Mouse (Mus musculus): ENCODE results near the gene Ccdc78. TPM values are rescaled to one million over a fixed set of nuclear protein-coding genes. Genes with fewer than 3 reads are reported as not detected.

Ccdc78 gene
- polyA plus RNA-seq, 1 experiment from 2014 or later: not detected

DNA sequence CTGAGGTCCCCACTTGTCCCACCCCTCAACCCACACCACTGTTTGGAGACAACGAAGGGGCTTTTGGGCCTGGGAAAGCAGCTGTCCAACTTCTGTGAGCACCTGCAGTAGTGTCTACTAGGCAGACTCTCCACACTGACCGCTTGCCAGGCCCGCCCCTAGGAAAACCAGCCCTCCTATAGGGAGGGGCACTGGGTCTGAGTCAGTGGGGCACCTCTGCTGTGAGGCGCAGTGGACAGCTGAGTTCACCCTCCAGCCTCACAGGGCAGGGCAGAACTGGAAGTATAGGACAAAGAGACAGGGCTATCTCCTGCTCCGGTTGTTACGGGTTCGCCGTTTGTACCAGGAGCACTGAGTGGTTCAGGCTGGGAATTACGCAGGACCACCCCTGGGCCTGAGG, 32.1 kb upstream of the Ccdc78 start, which contains the start of gene Msln:
Msln (minus strand) TSS at position 138 of the 400 bp plus-strand sequence.
- no peaks in the 10 kb centered on the region for H3K9me3 ChIP-seq (ENCODE audit: control insufficient read depth, low read length)
- no peak within 1 kb of the TSS for H3K4me2 ChIP-seq (ENCODE audit: low read length)
- no peak within 1 kb of the TSS for H3K27ac ChIP-seq (replicated peaks in 1 of 2; ENCODE audit: control insufficient read depth in 1 of 2, insufficient read depth in 1 of 2, low read depth in 2 of 2, low read length in 2 of 2)
- H3K4me1 ChIP-seq (ENCODE audit: control insufficient read depth in 2 of 2, insufficient read depth in 2 of 2, low read length in 2 of 2): peaks cover 7 to 8% of the 10 kb centered on the region in 2 experiments; a peak in 3 of 4 replicates
- no peak for ATAC-seq (ENCODE audit: insufficient number of reproducible peaks, insufficient read depth, low FRiP score, low read depth)
- no peaks in the 10 kb centered on the region for H3K36me3 ChIP-seq (ENCODE audit: control insufficient read depth, insufficient read depth, low read length)
- WGBS: 77% methylated on average over 9 of the region's 9 CpGs
- no peaks in the 10 kb centered on the region for H3K27me3 ChIP-seq (ENCODE audit: control insufficient read depth, insufficient read depth, low read length)
- H3K9ac ChIP-seq (ENCODE audit: low read length): no peak within 1 kb of the TSS
- H3K4me3 ChIP-seq (ENCODE audit: control insufficient read depth in 1 of 2, insufficient read depth in 1 of 2, low read depth in 1 of 2, low read length in 2 of 2): no peak within 1 kb of the TSS

- Histone ChIP-seq H3K36me3 (ENCODE audit: control insufficient read depth, insufficient read depth, low read length) (no peaks in the 10 kb centered on the region), H3K27ac (replicated peaks in 1 of 2; ENCODE audit: control insufficient read depth in 1 of 2, insufficient read depth in 1 of 2, low read depth in 2 of 2, low read length in 2 of 2) (no peak overlapping the region), H3K9me3 (ENCODE audit: control insufficient read depth, low read length) (no peaks in the 10 kb centered on the region), H3K4me1 (ENCODE audit: control insufficient read depth in 2 of 2, insufficient read depth in 2 of 2, low read length in 2 of 2) (peaks cover 7 to 8% of the 10 kb centered on the region in 2 experiments; a peak in 3 of 4 replicates), H3K27me3 (ENCODE audit: control insufficient read depth, insufficient read depth, low read length) (no peaks in the 10 kb centered on the region), H3K4me2 (ENCODE audit: low read length) (no peak overlapping the region), H3K4me3 (ENCODE audit: control insufficient read depth in 1 of 2, insufficient read depth in 1 of 2, low read depth in 1 of 2, low read length in 2 of 2) (no peak overlapping the region), H3K9ac (ENCODE audit: low read length) (no peak overlapping the region)
- WGBS: 82% methylated on average over 4 of the region's 4 CpGs
- no peak for ATAC-seq (ENCODE audit: insufficient number of reproducible peaks, insufficient read depth, low FRiP score, low read depth)
These were observed 31.3 kb upstream of the Ccdc78 start for GRCm38 (mm10) chr17:25755086-25755485.

- no peaks in the 10 kb centered on the region for H3K9me3 ChIP-seq (ENCODE audit: control insufficient read depth, low read length)
- no peak overlapping the region for H3K4me3 ChIP-seq (ENCODE audit: control insufficient read depth in 1 of 2, insufficient read depth in 1 of 2, low read depth in 1 of 2, low read length in 2 of 2)
- H3K9ac ChIP-seq (ENCODE audit: low read length): no peak overlapping the region
- no peaks in the 10 kb centered on the region for H3K36me3 ChIP-seq (ENCODE audit: control insufficient read depth, insufficient read depth, low read length)
- WGBS: 30% methylated on average over 4 of the region's 4 CpGs
- H3K4me2 ChIP-seq (ENCODE audit: low read length): no peak overlapping the region
- peak overlapping the region in 1 of 2 experiments; percentile 32; a peak in 1 of 4 replicates for H3K27ac ChIP-seq (replicated peaks in 1 of 2; ENCODE audit: control insufficient read depth in 1 of 2, insufficient read depth in 1 of 2, low read depth in 2 of 2, low read length in 2 of 2)
- H3K4me1 ChIP-seq (ENCODE audit: control insufficient read depth in 2 of 2, insufficient read depth in 2 of 2, low read length in 2 of 2): peaks cover 7 to 8% of the 10 kb centered on the region in 2 experiments; a peak in 3 of 4 replicates
- no peaks in the 10 kb centered on the region for H3K27me3 ChIP-seq (ENCODE audit: control insufficient read depth, insufficient read depth, low read length)
- ATAC-seq (ENCODE audit: insufficient number of reproducible peaks, insufficient read depth, low FRiP score, low read depth): no peak
These were observed 30.6 kb upstream of the Ccdc78 start for GRCm38 (mm10) chr17:25755627-25756377.

GRCm38 (mm10) chr17:25756378-25757242, 29.8 kb upstream of the Ccdc78 start:
- no peaks in the 10 kb centered on the region for H3K27me3 ChIP-seq (ENCODE audit: control insufficient read depth, insufficient read depth, low read length)
- no peak overlapping the region for H3K4me3 ChIP-seq (ENCODE audit: control insufficient read depth in 1 of 2, insufficient read depth in 1 of 2, low read depth in 1 of 2, low read length in 2 of 2)
- H3K9ac ChIP-seq (ENCODE audit: low read length): no peak overlapping the region
- no peaks in the 10 kb centered on the region for H3K9me3 ChIP-seq (ENCODE audit: control insufficient read depth, low read length)
- no peak overlapping the region for H3K4me2 ChIP-seq (ENCODE audit: low read length)
- 63% methylated on average over 9 of the region's 9 CpGs for WGBS
- no peaks in the 10 kb centered on the region for H3K36me3 ChIP-seq (ENCODE audit: control insufficient read depth, insufficient read depth, low read length)
- peaks cover 2 to 3% of the 10 kb centered on the region in 2 experiments; a peak in 2 of 4 replicates for H3K4me1 ChIP-seq (ENCODE audit: control insufficient read depth in 2 of 2, insufficient read depth in 2 of 2, low read length in 2 of 2)
- peak overlapping the region in 1 of 2 experiments; percentile 32; a peak in 1 of 4 replicates for H3K27ac ChIP-seq (replicated peaks in 1 of 2; ENCODE audit: control insufficient read depth in 1 of 2, insufficient read depth in 1 of 2, low read depth in 2 of 2, low read length in 2 of 2)
- ATAC-seq (ENCODE audit: insufficient number of reproducible peaks, insufficient read depth, low FRiP score, low read depth): 0 out of 2 replicates have a peak, but pooled peaks have one; percentile 29

GRCm38 (mm10) chr17:25757691-25758090, 28.7 kb upstream of the Ccdc78 start:
- Histone ChIP-seq H3K9me3 (ENCODE audit: control insufficient read depth, low read length) (no peaks in the 10 kb centered on the region), H3K4me1 (ENCODE audit: control insufficient read depth in 2 of 2, insufficient read depth in 2 of 2, low read length in 2 of 2) (peaks cover 0 to 2% of the 10 kb centered on the region in 2 experiments; a peak in 1 of 4 replicates), H3K9ac (ENCODE audit: low read length) (no peak overlapping the region), H3K27ac (replicated peaks in 1 of 2; ENCODE audit: control insufficient read depth in 1 of 2, insufficient read depth in 1 of 2, low read depth in 2 of 2, low read length in 2 of 2) (no peak overlapping the region), H3K27me3 (ENCODE audit: control insufficient read depth, insufficient read depth, low read length) (no peaks in the 10 kb centered on the region), H3K4me2 (ENCODE audit: low read length) (no peak overlapping the region), H3K4me3 (ENCODE audit: control insufficient read depth in 1 of 2, insufficient read depth in 1 of 2, low read depth in 1 of 2, low read length in 2 of 2) (no peak overlapping the region), H3K36me3 (ENCODE audit: control insufficient read depth, insufficient read depth, low read length) (no peaks in the 10 kb centered on the region)
- ATAC-seq (ENCODE audit: insufficient number of reproducible peaks, insufficient read depth, low FRiP score, low read depth): no peak
- 55% methylated on average over 3 of the region's 3 CpGs for WGBS

- Histone ChIP-seq H3K9me3 (ENCODE audit: control insufficient read depth, low read length) (no peaks in the 10 kb centered on the region), H3K4me3 (ENCODE audit: control insufficient read depth in 1 of 2, insufficient read depth in 1 of 2, low read depth in 1 of 2, low read length in 2 of 2) (no peak overlapping the region), H3K27me3 (ENCODE audit: control insufficient read depth, insufficient read depth, low read length) (no peaks in the 10 kb centered on the region), H3K9ac (ENCODE audit: low read length) (no peak overlapping the region), H3K4me1 (ENCODE audit: control insufficient read depth in 2 of 2, insufficient read depth in 2 of 2, low read length in 2 of 2) (peaks cover 0 to 2% of the 10 kb centered on the region in 2 experiments; a peak in 1 of 4 replicates), H3K4me2 (ENCODE audit: low read length) (no peak overlapping the region), H3K36me3 (ENCODE audit: control insufficient read depth, insufficient read depth, low read length) (no peaks in the 10 kb centered on the region), H3K27ac (replicated peaks in 1 of 2; ENCODE audit: control insufficient read depth in 1 of 2, insufficient read depth in 1 of 2, low read depth in 2 of 2, low read length in 2 of 2) (no peak overlapping the region)
- 63% methylated on average over 8 of the region's 8 CpGs for WGBS
- ATAC-seq (ENCODE audit: insufficient number of reproducible peaks, insufficient read depth, low FRiP score, low read depth): no peak
These were observed 26.2 kb upstream of the Ccdc78 start for GRCm38 (mm10) chr17:25760148-25760547.

DNA sequence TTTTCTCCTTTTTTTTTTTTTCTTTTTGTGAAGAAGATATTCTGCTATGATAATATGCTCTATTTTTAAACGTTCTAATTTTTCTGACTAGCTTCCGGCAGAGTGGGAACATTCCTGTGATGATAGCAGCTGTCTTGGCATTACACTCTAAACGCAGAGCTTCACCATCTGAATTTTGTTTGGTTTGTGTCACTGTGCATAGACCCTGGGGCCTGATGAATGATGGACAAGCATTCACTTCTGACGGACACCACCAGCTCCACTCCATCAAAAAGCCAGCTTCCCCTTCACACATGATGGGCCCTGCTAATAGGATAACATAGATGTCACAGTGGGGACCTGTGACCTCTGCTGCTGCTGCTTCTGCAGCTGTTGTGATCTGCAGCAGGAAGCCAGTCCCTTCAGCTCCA, 24.8 kb upstream of the Ccdc78 start:
- H3K9me3 ChIP-seq (ENCODE audit: control insufficient read depth, low read length): no peaks in the 10 kb centered on the region
- H3K4me2 ChIP-seq (ENCODE audit: low read length): no peak overlapping the region
- no peaks in the 10 kb centered on the region; a peak in 1 of 4 replicates for H3K4me1 ChIP-seq (ENCODE audit: control insufficient read depth in 2 of 2, insufficient read depth in 2 of 2, low read length in 2 of 2)
- H3K9ac ChIP-seq (ENCODE audit: low read length): no peak overlapping the region
- H3K27me3 ChIP-seq (ENCODE audit: control insufficient read depth, insufficient read depth, low read length): no peaks in the 10 kb centered on the region; the same call in 1 of the 2 replicates
- no peaks in the 10 kb centered on the region for H3K36me3 ChIP-seq (ENCODE audit: control insufficient read depth, insufficient read depth, low read length)
- H3K27ac ChIP-seq (replicated peaks in 1 of 2; ENCODE audit: control insufficient read depth in 1 of 2, insufficient read depth in 1 of 2, low read depth in 2 of 2, low read length in 2 of 2): no peak overlapping the region
- 21% methylated on average over 4 of the region's 4 CpGs for WGBS
- no peak for ATAC-seq (ENCODE audit: insufficient number of reproducible peaks, insufficient read depth, low FRiP score, low read depth)
- no peak overlapping the region for H3K4me3 ChIP-seq (ENCODE audit: control insufficient read depth in 1 of 2, insufficient read depth in 1 of 2, low read depth in 1 of 2, low read length in 2 of 2)
